Mouse (Mus musculus): ENCODE data around the gene Dock1.

The Dock1 gene

DNA sequence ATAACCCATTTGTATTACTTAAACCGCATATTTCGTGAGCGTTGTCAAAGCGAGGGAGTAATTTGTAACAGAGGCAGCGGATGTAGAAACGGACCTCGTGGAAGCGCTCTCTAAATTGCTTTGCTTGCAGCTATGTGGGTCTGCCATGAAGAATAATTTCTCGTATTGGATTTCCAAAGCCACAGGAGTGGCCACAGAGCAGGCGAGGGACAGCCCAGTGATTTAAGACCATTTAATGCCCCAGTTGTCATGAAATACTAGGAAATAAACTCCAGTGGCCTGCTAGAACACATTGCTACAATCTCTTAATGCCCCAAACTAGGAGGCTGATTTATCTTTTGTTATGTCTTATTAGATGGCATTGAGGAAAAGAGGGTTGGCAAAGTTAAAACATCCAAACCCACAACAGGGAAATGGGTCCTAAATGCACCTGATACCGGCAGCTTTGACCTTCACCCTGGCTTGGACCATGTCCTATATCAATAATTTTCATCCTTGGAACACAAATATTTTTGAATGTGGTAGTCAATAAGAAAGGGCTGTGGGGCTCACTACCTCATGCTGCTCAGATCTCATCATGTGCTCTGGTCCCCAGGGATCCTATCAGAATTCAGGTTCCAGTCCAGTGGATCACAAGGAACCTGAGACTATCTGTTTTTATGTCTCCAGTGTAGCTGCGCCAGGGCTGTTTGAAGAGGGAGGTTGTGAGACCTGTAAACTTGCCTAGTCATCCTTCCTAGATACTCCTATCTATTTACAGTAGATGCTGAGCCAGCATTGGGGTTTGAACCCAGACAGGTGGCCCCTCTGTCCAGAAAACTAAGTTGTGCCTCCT is 373.7 kb downstream of the Dock1 start:
- intact Hi-C loops (cut with DNase I), result no loop called here

DNA sequence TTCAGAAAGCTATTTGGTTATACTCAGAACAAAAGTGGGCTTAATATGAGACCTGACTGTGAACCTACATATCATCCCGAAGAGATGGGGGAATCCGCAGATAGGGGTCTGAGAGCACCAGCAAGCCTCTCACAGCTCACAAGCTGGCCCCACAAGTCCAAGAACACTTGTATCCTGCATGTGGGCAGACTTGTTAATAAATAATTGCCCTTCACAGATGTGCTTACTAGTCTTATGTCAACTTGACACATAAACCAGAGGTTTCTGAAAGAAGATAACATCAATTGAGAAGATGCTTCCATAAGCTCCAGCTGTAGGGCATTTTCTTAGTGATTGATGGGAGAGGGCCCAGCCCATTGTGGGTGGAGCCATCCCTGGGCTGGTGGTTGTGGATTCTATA is 379.0 kb downstream of the Dock1 start:
- intact Hi-C loops (cut with DNase I), result no loop called here

DNA sequence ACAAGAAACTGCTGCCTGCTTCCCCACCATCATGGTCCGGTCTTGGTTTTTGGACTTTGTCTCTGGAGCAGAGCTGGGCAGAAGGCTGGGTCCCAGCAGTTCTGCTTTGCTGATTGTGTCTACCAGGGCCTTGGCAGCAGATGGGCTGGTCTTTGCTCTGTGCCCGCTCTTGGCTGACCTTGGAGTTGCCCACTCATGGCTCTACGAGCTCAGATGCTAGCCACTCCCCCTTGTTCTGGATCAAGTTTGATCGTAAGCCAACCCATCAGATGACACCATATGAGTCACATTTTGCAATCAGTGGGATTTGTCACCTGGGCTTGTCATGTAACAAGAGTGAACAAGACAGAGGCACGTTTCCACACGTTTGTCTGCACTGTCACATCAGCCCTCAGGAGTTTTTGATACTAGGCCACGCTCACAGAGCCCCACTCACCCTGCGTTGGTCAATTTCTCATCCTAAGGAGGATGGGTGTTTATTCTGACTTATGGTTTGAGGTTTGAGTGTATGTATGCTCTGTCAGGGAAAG is 382.8 kb downstream of the Dock1 start:
- intact Hi-C loops (cut with DNase I), result no loop called here

DNA sequence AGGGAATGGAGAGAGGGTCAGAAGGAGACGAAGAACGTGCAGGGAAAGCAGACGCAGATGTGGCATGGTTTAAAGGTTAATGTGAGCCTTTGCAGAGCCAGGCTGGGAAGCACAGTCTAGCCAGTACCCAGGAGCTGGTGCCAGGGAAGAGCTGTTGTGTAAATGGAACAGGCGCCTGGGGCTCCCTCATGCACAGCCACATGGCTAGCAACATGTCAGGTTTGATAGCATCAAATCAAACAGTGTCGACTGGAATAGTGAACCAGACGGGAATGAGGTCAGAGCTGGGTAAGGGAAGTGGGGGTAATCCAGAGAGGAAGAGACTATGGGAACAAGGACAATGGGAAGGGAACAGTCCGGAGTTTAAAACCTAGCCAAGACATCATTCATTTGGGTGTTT is 384.2 kb downstream of the Dock1 start:
- intact Hi-C loops (cut with DNase I), result no loop called here

DNA sequence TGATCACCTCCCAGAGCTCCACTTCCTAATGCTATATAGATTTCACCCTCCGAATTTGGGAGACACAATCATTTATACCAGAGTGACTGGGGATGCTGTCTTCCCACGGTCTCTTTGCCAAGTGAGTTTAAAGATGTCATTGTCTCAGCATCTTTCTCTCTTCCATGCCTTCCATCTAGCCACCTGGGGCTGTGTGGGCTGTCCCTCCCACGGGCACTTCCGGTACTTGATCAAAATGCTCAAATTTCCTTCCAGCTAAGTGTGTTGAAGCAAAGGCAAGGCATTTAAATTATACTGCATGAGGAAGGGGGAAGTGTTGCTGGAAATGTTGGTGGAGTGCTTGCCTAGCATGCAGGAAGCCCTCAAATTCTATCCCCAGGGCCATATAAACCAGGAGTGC is 388.6 kb downstream of the Dock1 start:
- intact Hi-C loops (cut with DNase I), result no loop called here

DNA sequence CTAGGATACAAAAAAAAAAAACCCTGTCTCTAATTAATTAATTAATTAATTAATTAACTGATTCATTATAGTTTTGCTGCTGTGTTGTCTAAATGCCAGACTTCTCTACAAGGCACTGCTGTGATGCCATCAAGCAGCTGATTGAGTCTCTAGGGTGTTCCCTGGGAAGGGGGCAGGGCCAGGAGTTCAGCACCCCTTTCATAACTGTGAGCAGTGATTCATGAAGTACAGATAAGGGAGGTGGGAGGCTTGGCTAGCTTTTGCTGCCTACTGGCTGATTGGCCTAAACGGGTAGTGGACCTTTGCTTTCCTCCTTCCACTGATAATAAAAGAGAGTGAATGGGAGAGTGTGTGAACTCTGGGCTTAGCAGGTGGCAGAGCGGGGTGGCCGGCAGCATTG is 389.1 kb downstream of the Dock1 start:
- intact Hi-C loops (cut with DNase I), result no loop called here

DNA sequence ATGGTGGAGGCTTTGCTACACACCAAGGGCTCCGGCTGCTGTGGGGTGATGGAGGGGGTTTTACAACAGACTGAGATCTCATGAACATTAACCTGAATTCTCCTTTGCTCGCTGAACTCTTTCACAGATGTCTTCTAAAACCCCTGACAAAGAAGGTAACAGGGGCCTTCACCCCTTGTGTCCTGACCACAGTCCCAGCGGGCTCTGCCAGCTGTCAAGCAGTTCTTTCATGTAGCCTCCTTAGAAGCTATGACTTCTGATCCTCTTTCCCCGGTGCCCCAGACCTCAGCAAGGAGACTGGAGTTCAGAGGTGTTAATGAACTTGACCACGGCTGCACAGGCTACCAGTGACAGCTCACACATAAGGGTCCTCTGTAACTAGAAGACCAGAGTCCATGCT is 393.4 kb downstream of the Dock1 start:
- intact Hi-C loops (cut with DNase I), result no loop called here

DNA sequence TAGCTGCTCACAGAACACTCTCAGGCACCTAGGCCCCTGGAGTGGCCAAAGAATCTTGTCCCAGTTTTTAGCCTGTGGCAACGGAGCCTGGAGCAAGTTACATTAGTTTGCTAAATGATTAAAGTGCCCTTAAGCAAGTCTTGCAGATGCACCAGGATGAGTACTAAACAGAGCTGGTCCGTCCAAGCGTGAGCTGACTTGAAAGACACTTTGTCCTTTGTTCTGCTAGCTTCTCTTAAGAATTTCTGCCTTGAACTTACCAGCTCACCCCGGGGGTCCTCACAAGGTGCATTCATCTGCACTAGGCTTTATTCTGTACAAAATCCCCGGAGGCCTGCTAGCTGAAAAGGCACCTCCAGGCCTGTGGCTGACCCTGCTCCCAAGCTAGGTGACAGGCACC is 394.8 kb downstream of the Dock1 start:
- intact Hi-C loops (cut with DNase I), result no loop called here

DNA sequence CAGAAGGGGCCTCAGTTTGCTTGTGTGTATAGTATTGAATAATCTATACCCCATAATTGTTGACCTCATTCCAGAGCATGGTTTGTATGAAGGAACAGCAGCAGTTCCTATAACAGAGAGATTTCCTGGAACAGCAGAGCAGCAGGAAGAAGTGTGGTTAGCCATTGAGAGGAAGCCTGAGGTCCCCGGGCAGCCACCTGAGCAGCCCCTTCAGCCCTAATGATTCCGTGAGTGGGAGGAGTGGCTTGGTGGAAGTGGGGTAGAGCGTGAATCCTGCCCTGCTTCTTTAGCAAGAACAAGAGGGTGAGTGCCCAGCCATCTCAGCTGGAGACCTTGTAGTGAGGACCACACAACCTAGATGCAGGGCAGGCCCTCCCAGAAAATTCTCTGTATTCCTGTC is 398.4 kb downstream of the Dock1 start:
- intact Hi-C loops (cut with DNase I), result no loop called here

DNA sequence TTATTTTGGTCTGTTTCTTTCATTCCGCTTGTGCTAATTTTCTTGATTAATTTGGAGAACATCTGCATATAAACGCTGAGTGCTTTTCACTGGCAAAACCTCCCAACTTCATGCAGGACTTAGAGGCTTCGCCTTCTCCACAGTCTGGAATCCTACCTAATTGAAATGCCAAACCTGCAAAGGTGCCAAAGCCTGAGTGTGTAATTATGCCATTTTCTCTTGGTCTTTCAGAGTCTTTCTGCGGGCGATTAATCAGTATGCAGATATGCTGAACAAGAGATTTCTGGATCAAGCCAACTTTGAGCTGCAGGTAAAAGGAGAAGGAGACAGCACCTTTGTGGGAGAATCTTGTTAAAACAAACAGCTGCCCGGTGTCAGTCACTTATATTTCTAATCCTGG is 406.4 kb downstream of the Dock1 start:
- intact Hi-C loops (cut with DNase I), result no loop called here

DNA sequence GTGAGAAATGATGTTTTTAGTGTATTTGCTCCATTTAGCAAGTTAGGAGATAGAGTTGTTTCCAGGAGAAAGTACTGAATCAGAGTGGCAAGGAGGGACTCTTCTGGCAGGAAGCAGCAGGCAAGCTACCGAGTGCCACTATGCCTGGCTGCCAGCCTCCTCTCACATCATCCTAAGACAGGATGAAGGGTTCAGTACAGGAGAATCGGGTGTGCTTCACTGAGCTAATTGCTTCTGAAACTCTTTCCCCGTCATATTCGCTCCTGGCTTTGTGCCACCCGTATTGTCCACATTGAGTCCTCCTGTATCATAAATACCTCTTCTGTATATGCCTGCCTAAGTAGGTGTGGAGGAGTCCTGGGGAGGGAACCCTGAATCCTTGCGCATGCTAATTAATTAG is 406.9 kb downstream of the Dock1 start:
- intact Hi-C loops (cut with DNase I), result no loop called here

DNA sequence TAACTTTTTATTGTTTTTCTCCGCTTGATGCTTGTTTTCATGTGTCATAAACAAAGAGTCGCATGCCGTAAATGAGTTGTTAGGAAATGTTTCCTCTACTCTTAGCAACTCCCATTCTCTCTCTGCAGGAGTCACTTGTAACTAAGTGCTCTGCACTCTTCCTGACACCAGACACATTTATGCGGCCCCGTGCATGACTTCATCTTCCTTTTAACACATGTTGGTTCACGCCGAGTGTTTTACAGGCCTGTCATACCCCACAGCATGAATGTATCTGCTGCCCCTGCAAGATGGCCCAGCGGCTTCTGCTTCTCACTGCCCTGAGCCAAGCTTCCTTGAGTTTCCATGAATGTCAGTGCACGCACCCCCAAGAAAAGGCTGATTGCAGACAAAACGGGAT is 407.4 kb downstream of the Dock1 start:
- intact Hi-C loops (cut with DNase I), result no loop called here

DNA sequence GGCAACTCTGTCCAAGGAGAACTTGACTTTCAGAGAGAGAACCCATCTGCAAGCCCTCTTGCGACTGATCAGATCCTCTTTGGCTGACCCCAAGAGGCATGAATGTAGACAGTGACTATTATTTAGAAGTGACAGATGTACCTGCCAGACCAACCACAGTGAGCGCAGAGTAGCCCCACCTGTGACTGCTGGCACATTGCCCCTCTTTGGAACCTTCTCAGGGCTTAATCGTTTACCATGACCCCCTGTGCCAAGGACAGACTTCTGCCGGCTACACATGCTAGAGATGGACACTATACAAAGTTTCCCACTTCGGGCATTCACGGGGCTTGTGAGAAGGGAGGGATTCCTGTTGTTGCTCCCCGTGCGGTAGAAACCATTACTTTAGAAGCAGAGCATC is 413.0 kb downstream of the Dock1 start:
- intact Hi-C loops (cut with DNase I), result no loop called here

DNA sequence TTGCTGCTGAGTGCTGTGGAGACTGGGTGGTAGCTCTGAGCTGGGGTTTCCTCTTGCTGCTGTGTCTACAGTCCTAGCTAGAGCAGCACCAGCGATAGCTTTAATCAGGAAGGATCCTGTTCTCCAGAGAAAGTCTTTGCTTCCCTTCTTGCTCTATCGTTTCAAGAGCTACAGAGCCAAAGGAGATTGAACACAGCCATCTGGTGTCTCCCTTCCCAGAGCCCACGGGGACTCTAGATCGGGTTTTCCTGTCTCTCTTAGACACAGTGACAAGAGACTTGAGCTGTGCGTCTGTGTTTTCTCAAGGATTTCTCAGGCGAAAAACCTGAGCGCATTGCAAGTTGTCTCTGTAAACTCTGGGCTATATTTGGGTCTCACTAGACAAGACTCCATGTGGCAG is 413.6 kb downstream of the Dock1 start:
- intact Hi-C loops (cut with DNase I), result no loop called here

DNA sequence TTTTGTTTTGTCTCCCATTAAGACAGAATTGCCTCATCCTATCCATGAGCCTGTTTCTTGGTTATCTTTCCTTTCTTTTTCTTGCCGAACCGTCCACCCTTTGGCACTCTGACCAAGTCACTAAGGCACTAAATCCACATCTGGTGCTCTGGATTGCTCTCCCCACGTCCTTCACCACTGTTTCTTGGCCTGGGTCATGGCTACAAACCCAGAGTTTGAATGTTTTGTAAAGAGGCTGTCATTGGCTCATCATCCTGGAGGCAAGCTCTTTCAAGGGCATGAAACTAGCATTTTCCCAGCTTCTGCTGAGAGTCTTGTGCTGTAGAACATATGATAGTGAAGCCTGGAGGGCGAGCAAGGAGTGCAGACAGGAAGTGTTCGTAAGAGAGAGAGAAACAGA is 416.1 kb downstream of the Dock1 start:
- intact Hi-C loops (cut with DNase I), result no loop called here

DNA sequence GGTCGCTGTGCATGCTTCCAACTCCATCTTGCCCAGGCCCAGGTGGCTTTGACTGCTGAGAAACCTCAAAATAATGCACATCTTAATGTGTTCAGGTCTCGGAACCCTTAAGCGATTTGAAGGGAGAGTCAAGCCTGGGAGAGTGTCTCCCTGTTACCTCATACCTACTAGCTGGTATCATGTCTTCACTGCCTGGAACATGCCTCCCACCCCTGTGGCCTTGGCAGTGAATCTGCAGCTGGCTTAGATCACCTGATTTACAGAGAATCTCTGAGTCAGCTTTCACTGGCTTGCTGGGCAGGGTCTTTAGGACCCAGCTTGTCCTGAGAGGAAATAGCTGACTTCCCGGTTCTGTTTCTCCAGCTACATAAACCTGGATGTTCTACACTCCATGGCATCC is 419.2 kb downstream of the Dock1 start:
- intact Hi-C loops (cut with DNase I), result no loop called here

DNA sequence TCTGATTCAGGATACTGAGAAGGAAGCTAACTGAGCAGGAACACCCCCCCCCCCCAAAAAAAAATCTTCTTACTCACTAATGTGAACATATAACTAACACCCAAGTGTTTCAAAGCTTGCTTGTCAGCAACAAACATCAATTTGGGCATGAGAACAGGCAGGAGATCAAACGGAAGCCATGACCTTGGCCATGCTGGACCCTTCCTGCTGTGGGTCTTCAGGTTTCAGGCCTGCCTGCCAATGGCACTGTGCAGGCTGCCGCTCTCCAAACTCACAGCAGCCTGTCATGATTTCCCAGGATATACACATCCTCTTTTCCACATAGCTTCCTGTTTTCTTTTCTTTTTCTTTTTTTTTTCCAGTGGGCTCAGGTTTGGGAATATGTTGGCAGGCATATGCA is 423.4 kb downstream of the Dock1 start:
- intact Hi-C loops (cut with DNase I), result no loop called here

DNA sequence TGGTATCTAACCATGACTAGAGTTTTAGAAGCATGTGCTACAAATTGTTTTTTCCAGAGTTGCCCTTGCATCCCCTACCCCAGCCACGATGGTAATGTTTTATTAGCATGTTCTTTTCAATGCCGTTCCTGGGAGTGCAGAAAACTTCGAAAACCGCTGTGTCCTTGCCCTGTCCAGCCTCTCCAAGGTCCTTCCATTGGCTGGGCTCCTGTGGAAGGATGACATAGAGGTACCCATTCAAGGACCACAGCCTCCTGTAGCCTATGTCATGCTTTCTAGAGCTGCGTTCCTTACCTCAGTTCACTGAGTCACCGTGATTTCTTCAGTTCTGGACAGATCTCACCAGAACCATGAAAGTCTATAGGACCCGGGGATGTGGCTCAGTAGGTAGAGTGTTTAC is 431.5 kb downstream of the Dock1 start:
- intact Hi-C loops (cut with DNase I), result no loop called here

DNA sequence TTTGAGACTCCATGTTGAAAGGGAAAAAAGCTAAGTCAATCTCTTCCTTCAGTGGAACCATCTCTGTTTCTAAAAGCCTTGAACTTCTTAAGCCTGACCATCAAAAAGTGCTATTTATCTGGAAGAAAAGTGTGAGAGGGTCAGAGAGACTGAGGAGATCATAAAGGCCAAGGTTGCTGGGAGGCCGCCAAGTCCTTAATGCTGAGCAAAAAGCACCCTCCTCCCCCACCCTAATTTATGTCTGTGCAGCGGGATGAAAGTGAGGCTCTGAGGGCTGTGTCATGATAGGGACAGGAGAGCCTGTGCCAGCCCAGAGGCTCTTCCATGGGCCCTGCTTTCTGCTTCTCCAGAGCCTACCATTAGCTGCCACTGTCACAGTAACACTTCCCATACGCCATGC is 436.1 kb downstream of the Dock1 start:
- intact Hi-C loops (cut with DNase I), result no loop called here

DNA sequence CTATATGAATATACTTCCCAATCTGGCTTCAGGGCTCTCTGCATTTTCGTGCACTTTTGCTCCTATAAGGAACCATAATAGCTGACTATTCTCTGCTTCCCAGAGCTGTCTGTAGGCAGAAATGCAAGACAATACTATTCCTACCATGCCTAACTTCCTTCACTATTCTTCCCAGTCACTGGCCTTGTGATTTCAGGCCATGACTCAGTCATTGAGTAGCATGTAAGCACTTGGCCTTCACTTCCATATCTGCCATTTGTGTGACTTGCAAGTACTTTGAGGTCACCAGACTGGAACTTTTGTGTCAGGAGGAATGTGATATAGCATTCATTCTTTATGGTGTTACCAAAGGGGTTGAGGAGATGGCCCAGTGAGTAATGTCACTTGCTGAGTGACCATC is 439.9 kb downstream of the Dock1 start:
- intact Hi-C loops (cut with DNase I), result no loop called here

DNA sequence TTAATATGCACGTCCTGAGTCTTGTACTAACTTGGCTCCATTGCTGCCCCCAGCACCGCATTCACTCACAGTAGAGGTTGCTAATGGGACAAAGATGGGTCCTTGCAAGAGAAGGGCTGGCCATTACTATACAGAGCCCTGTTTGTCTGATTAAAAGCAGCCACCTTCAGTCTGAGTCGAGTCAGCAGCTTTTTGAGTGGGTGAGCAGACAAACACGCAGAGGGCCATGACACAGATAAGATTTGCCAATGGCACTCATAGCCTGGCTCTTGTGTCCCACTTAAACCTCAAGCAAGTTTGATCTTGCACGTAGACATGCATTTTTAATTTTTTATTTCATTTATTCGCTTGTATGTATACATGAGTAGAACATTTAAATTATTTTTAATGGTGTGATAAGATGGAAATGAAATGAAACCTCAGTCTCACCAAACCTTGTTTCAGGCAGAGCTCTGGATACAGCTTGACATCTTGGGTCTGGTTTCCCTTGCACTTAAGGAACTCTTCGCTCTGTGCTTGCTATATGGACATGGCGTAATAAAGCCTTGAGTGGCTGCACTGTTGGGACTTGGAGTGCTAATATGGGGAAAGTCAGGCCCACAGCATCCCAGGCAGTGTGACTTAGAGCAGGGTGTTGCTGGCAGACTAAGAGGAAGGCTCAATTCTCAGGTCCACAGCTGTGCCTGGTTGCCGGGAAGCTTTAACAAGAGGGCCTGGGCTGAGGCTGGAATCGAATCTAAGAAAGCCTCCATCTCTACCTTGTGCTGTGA is 455.0 kb downstream of the Dock1 start:
- intact Hi-C loops (cut with DNase I), result no loop called here

DNA sequence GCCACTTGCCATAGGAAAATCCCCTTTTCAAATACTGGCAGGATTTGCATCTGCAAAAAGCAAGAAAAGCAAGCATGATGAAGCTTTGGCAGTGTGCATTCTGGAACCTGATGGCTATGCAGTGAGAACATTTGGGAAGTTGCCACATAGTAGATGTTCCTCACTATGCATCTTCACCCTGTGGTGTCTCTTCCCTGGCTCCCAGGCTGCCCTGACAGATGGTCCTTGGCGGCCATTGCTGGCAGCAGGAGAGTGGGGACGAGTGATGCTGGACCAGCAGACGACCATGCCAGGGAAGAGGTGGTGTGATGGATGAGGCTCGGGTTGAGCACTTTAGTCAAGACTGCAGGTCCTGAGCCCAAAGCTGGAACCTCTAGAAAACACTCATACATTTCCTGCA is 462.0 kb downstream of the Dock1 start:
- intact Hi-C loops (cut with DNase I), result no loop called here

DNA sequence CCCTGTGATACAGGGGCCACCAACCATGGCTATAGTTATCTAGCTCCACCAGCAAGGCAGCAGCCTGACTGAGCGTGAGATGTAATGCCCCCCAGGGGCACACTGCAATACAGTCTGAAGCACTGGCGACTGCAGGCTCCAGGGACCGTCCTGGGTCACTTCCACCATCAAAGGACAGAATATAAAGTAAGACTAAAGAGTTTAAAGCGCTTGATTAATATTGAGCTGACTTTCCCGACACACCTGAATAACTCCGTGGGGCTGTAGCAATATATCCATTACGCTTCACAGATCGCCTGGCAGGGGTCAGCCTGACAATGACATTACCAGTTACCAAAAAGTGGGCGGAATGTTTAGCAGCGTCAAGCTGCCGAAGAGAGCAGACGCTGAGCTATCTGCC is 464.2 kb downstream of the Dock1 start:
- intact Hi-C loops (cut with DNase I), result no loop called here
